ENCODE assay signal across 24 mouse cellular contexts in genomic region chr7:109038987-109039386, GRCm38 (mm10). TPM values are rescaled to one million over a fixed set of nuclear protein-coding genes. Genes with fewer than 3 reads are reported as not detected.
DNase-seq lines count a peak whose midpoint lies in the region; ATAC-seq lines count a peak whose summit lies in the region.
"Had no signal": no experiment of that assay in that cellular context is flagged by ENCODE, and none has a peak within 500 bp of the region (broad histone marks: within the 10 kb centered on the region; RNA-seq: fewer than 3 reads in every experiment).

No protein-coding gene starts in this region.

- no peak for ATAC-seq in midbrain, embryonic 14.5 days (ENCODE audit: low FRiP score, low TSS enrichment)
- ATAC-seq in midbrain, embryonic 13.5 days, result no peak
- ATAC-seq: CD4-positive, CD25-positive, alpha-beta regulatory T cell, adult 4 months; inflammation-experienced regulatory T-cells, adult 6 months; Patski had no signal

- 44% methylated on average over 1 of the region's 1 CpGs for WGBS in midbrain, embryonic 14.5 days
- WGBS in midbrain, embryonic 13.5 days, result 40% methylated on average over 1 of the region's 1 CpGs

- DNase-seq in cerebellum, adult 9-11 months, result peak; percentile 64
- no peak for DNase-seq in cerebellum, adult 11 months
- DNase-seq in heart, adult 11 months, result peak; percentile 11
- no peak for DNase-seq in heart, postnatal 14 days
- DNase-seq in midbrain, embryonic 14.5 days, result peak; percentile 14
- DNase-seq in lung, postnatal 36 days, result no peak
- DNase-seq: adrenal gland, adult 8-10 months; heart, adult 18-20 months; heart, postnatal 36 days; kidney, adult 2 months; kidney, postnatal 10 days; right cerebral cortex, postnatal 14 days; spleen, adult 18-20 months; thymus, postnatal 25 days had no signal

- H3K9me3 ChIP-seq in midbrain, embryonic 14.5 days (ENCODE audit: control insufficient read depth, low read length), result no peaks in the 10 kb centered on the region
- H3K9me3 ChIP-seq in midbrain, embryonic 13.5 days, result no peaks in the 10 kb centered on the region
- H3K9me3 ChIP-seq: heart, embryonic 13.5 days; limb, embryonic 13.5 days; lung, embryonic 15.5 days; midbrain, embryonic 12.5 days had no signal

- no peak overlapping the region for H3K9ac ChIP-seq in midbrain, embryonic 14.5 days (replicated peaks; ENCODE audit: low read length)
- no peak overlapping the region for H3K9ac ChIP-seq in midbrain, embryonic 13.5 days (replicated peaks)
- H3K9ac ChIP-seq: heart, embryonic 13.5 days; limb, embryonic 13.5 days; liver, embryonic 14.5 days; lung, embryonic 15.5 days; midbrain, embryonic 12.5 days had no signal

- no peaks in the 10 kb centered on the region for H3K27me3 ChIP-seq in midbrain, embryonic 14.5 days (ENCODE audit: control insufficient read depth, insufficient read depth, low read length)
- no peaks in the 10 kb centered on the region for H3K27me3 ChIP-seq in midbrain, embryonic 13.5 days
- H3K27me3 ChIP-seq: heart, embryonic 13.5 days; limb, embryonic 13.5 days; lung, embryonic 15.5 days; midbrain, embryonic 12.5 days; Patski had no signal

- H3K4me2 ChIP-seq in midbrain, embryonic 14.5 days (ENCODE audit: low read length), result no peak overlapping the region
- no peak overlapping the region for H3K4me2 ChIP-seq in midbrain, embryonic 13.5 days (replicated peaks)
- H3K4me2 ChIP-seq: heart, embryonic 13.5 days; limb, embryonic 13.5 days; lung, embryonic 15.5 days; midbrain, embryonic 12.5 days had no signal

- peaks cover 23% of the 10 kb centered on the region for H3K36me3 ChIP-seq in midbrain, embryonic 14.5 days (ENCODE audit: control insufficient read depth, insufficient read depth, low read length)
- H3K36me3 ChIP-seq in midbrain, embryonic 13.5 days, result peaks cover 28% of the 10 kb centered on the region
- H3K36me3 ChIP-seq: heart, embryonic 13.5 days; limb, embryonic 13.5 days; lung, embryonic 15.5 days had no signal

- intact Hi-C loops in heart, postnatal 14 days (cut with DNase I), result no loop called here

- no peak overlapping the region for H3K4me3 ChIP-seq in midbrain, embryonic 14.5 days (replicated peaks; ENCODE audit: low read depth, low read length)
- no peak overlapping the region for H3K4me3 ChIP-seq in midbrain, embryonic 13.5 days (replicated peaks)
- H3K4me3 ChIP-seq: heart, embryonic 13.5 days; limb, embryonic 13.5 days; lung, embryonic 15.5 days; midbrain, embryonic 12.5 days had no signal

- 0 out of 2 replicates have a peak overlapping the region, but pooled peaks have one; percentile 37 for H3K27ac ChIP-seq in midbrain, embryonic 14.5 days (replicated peaks; ENCODE audit: low read depth, low read length)
- H3K27ac ChIP-seq in midbrain, embryonic 13.5 days, result no peak overlapping the region; the same call in 1 of the 2 replicates
- H3K27ac ChIP-seq: heart, embryonic 13.5 days; limb, embryonic 13.5 days; liver, embryonic 14.5 days; lung, embryonic 15.5 days; macrophage; midbrain, embryonic 12.5 days had no signal

- H3K4me1 ChIP-seq in midbrain, embryonic 14.5 days (ENCODE audit: control insufficient read depth, insufficient read depth, low read length), result no peaks in the 10 kb centered on the region
- H3K4me1 ChIP-seq in midbrain, embryonic 13.5 days (replicated peaks), result peaks cover 3% of the 10 kb centered on the region; the same call in 1 of the 2 replicates
- H3K4me1 ChIP-seq: heart, embryonic 13.5 days; limb, embryonic 13.5 days; lung, embryonic 15.5 days; midbrain, embryonic 12.5 days had no signal

RNA-seq across cellular contexts. Expression of gene Ric3, which starts 44.1 kb away (rescaled TPM):
- under 1 TPM; 0.55 to 0.95 TPM for total RNA-seq in heart, postnatal 14 days (2021)
- 33.6 and 36.1 TPM in 2 replicates for polyA plus RNA-seq in midbrain, embryonic 14.5 days (2014; fragmentation: Nextera tagmentation; extraction: Ambion mirVana)
- 30.6 and 34.0 TPM in 2 replicates for polyA plus RNA-seq in midbrain, embryonic 13.5 days (2015; fragmentation: Nextera tagmentation; extraction: Ambion mirVana)
- polyA plus RNA-seq: inflammation-experienced regulatory T-cells, adult 6 months had no signal

Comparison
In these comparisons a context has a peak if more than half of its experiments do, and no peak if none do; other contexts are left out.
1. DNase-seq: peak in cerebellum, adult 9-11 months (single experiment), heart, adult 11 months (single experiment) and midbrain, embryonic 14.5 days (single experiment); none in cerebellum, adult 11 months (single experiment), heart, postnatal 14 days (0 of 2) and lung, postnatal 36 days (single experiment).